Mouse (Mus musculus) CD4-positive, CD25-positive, alpha-beta regulatory T cell (primary cell): ENCODE data around the gene Stard10. TPM values are rescaled to one million over a fixed set of nuclear protein-coding genes. Genes with fewer than 3 reads are reported as not detected.

ENCODE experiments used
- polyA plus RNA-seq: library from polyadenylated mRNA; unstranded; fragments of 100-300 nt; shearing (Covaris generic); gene quantifications from one replicate; pipeline ENCODE4 v1.2.1, GENCODE M21; 2017

Stard10 gene
- 15.3 TPM for polyA plus RNA-seq

GRCm38 (mm10) chr7:101317014-101317413, at the start of gene Stard10:
TSS of gene Stard10 (plus strand) at chr7:101317086.

GRCm38 (mm10) chr7:101301881-101302456, 14.9 kb upstream of the Stard10 start, which contains the start of gene Atg16l2:
TSS of gene Atg16l2 (minus strand) at chr7:101302251.

GRCm38 (mm10) chr7:101347767-101348270, 30.9 kb downstream of the Stard10 start, which contains the start of gene Arap1:
TSS of gene Arap1 (plus strand) at chr7:101348067.

Other genes with a start within 250 kb of the Stard10 start
- 41.7 TPM for gene Fchsd2, start 224.2 kb upstream of the Stard10 start, polyA plus RNA-seq
- gene Atg16l2, start 14.8 kb upstream of the Stard10 start, polyA plus RNA-seq = 72.7 TPM
- 90.4 TPM for gene Arap1, start 31.0 kb downstream of the Stard10 start, polyA plus RNA-seq
- 83.3 TPM for gene Gm45837, start 93.8 kb downstream of the Stard10 start, polyA plus RNA-seq
- 13.8 TPM for gene Pde2a, start 104.6 kb downstream of the Stard10 start, polyA plus RNA-seq